Mouse (Mus musculus): ENCODE measurements around the gene Vps18. TPM values are rescaled to one million over a fixed set of nuclear protein-coding genes. Genes with fewer than 3 reads are reported as not detected.

The Vps18 gene
- total RNA-seq, 2 experiments from 2014 or later, result 34.0 to 34.3 TPM

GRCm38 (mm10) chr2:119337425-119338265 lies 49.1 kb downstream of the Vps18 start:
- DNase-seq (ENCODE audit: low spot score in 2 of 2), result peak; percentile 84 to 85

DNA sequence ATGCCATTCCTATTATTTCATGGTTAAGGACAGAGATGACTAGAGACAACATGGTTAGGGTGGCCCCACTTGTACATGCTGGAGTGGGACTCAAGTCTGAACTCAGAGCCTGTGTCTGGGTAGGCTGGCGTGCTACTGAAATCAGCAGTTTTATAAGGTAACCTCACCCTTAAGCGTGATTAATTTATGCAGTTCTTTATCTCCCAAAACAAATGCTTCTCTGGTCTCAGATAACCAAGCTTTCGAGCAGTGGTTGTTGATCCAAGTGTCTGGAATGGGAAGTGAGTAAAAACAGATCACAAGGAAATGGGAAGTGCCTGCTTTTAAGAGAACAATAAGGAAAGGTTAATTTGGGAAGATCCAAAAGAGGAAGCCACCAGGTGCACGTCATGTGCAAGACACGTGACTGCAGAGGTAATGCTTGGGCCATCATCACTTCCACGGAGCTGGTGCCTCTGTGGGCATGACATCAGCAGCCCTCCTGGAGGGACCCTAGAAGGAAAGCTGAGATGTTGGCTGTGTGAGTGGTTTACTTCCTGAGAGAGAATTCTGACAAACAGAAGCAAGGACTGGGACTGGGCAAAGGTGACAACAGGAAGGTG lies 56.1 kb downstream of the Vps18 start:
- no peak for DNase-seq (ENCODE audit: low spot score in 2 of 2)

Other genes with a start within 250 kb of the Vps18 start
- gene Knl1, start 241.6 kb upstream of the Vps18 start, total RNA-seq (2021), result 1 to 10 TPM in 1 of 2 experiments, under 1 TPM in 1; 0.95 to 1.2 TPM
- gene Rad51, start 175.9 kb upstream of the Vps18 start, total RNA-seq (2021), result 1 to 10 TPM; 1.8 TPM
- gene Rmdn3, start 131.7 kb upstream of the Vps18 start, total RNA-seq (2021), result 10 to 100 TPM; 46.5 to 55.6 TPM
- gene Gchfr, start 121.0 kb upstream of the Vps18 start, total RNA-seq (2021), result not detected
- gene Gm14137, start 114.2 kb upstream of the Vps18 start, total RNA-seq (2021), result not detected
- 10 to 100 TPM; 33.7 to 38.0 TPM for gene Zfyve19, start 80.1 kb upstream of the Vps18 start, total RNA-seq (2021)
- 10 to 100 TPM; 16.9 to 18.8 TPM for gene Dnajc17, start 79.9 kb upstream of the Vps18 start, total RNA-seq (2021)
- gene Ppp1r14d, start 58.8 kb upstream of the Vps18 start, total RNA-seq (2021), result not detected
- gene Spint1, start 51.4 kb upstream of the Vps18 start, total RNA-seq (2021), result under 1 TPM; 0.64 to 0.88 TPM
- gene Rhov, start 17.5 kb upstream of the Vps18 start, total RNA-seq (2021), result 1 to 10 TPM; 9.4 to 9.6 TPM
- 1 to 10 TPM; 5.6 to 6.3 TPM for gene Dll4, start 37.0 kb downstream of the Vps18 start, total RNA-seq (2021)
- 1 to 10 TPM; 6.6 to 7.8 TPM for gene Chac1, start 62.5 kb downstream of the Vps18 start, total RNA-seq (2021)
- gene Ino80, start 188.9 kb downstream of the Vps18 start, total RNA-seq (2021), result 10 to 100 TPM; 16.9 to 17.0 TPM

Data from layer of hippocampus, postnatal 14 days (tissue).